Mouse (Mus musculus): ENCODE results near the gene Usp53. TPM values are rescaled to one million over a fixed set of nuclear protein-coding genes. Genes with fewer than 3 reads are reported as not detected.

Usp53 gene
- 0.01 and 0.10 TPM in 2 replicates for polyA plus RNA-seq (2012)

- Histone ChIP-seq H3K4me3 (replicated peaks) (peak within 1 kb of the TSS; percentile 83), H3K9me3 (ENCODE audit: control insufficient read depth, low read length) (no peaks in the 10 kb centered on the region), H3K4me1 (ENCODE audit: control insufficient read depth) (peaks cover 24% of the 10 kb centered on the region), H3K36me3 (ENCODE audit: control insufficient read depth) (no peaks in the 10 kb centered on the region), H3K27me3 (ENCODE audit: control insufficient read depth) (peaks cover 23% of the 10 kb centered on the region)
- TF ChIP-seq TAL1 (IDR thresholded peaks at IDR 0.05; ENCODE audit: low read length) (no peak), GATA1 (IDR thresholded peaks at IDR 0.05; ENCODE audit: low read length) (no peak)
Observed at GRCm38 (mm10) chr3:122984249-122985182, at the start of gene Usp53. Gene Usp53 (minus strand): TSS chr3:122984510.

- TF ChIP-seq GATA1 (IDR thresholded peaks at IDR 0.05; ENCODE audit: low read length) (no peak), TAL1 (IDR thresholded peaks at IDR 0.05; ENCODE audit: low read length) (no peak)
- Histone ChIP-seq H3K4me1 (ENCODE audit: control insufficient read depth) (no peaks in the 10 kb centered on the region), H3K4me3 (replicated peaks) (no peak overlapping the region), H3K27me3 (ENCODE audit: control insufficient read depth) (no peaks in the 10 kb centered on the region), H3K9me3 (ENCODE audit: control insufficient read depth, low read length) (no peaks in the 10 kb centered on the region), H3K36me3 (ENCODE audit: control insufficient read depth) (no peaks in the 10 kb centered on the region)
Observed at GRCm38 (mm10) chr3:123033804-123034203, 49.5 kb upstream of the Usp53 start.

GRCm38 (mm10) chr3:123025634-123026033, 41.3 kb upstream of the Usp53 start:
- TF ChIP-seq GATA1 (IDR thresholded peaks at IDR 0.05; ENCODE audit: low read length) (no peak), TAL1 (IDR thresholded peaks at IDR 0.05; ENCODE audit: low read length) (no peak)
- H3K4me3 ChIP-seq (replicated peaks), result no peak overlapping the region

GRCm38 (mm10) chr3:123024496-123025234, 40.4 kb upstream of the Usp53 start:
- no peak for TF ChIP-seq GATA1 (IDR thresholded peaks at IDR 0.05; ENCODE audit: low read length)
- no peak for TF ChIP-seq TAL1 (IDR thresholded peaks at IDR 0.05; ENCODE audit: low read length)
- H3K27me3 ChIP-seq (ENCODE audit: control insufficient read depth), result no peaks in the 10 kb centered on the region
- H3K9me3 ChIP-seq (ENCODE audit: control insufficient read depth, low read length), result no peaks in the 10 kb centered on the region
- H3K36me3 ChIP-seq (ENCODE audit: control insufficient read depth), result no peaks in the 10 kb centered on the region
- no peaks in the 10 kb centered on the region for H3K4me1 ChIP-seq (ENCODE audit: control insufficient read depth)
- H3K4me3 ChIP-seq (replicated peaks), result no peak overlapping the region

More at GRCm38 (mm10) chr3:123025634-123026033, 41.3 kb upstream of the Usp53 start:
- no peaks in the 10 kb centered on the region for H3K9me3 ChIP-seq (ENCODE audit: control insufficient read depth, low read length)
- no peaks in the 10 kb centered on the region for H3K4me1 ChIP-seq (ENCODE audit: control insufficient read depth)
- no peaks in the 10 kb centered on the region for H3K27me3 ChIP-seq (ENCODE audit: control insufficient read depth)
- H3K36me3 ChIP-seq (ENCODE audit: control insufficient read depth), result no peaks in the 10 kb centered on the region

- Histone ChIP-seq H3K4me3 (replicated peaks) (no peak overlapping the region), H3K27me3 (ENCODE audit: control insufficient read depth) (no peaks in the 10 kb centered on the region), H3K36me3 (ENCODE audit: control insufficient read depth) (no peaks in the 10 kb centered on the region), H3K9me3 (ENCODE audit: control insufficient read depth, low read length) (no peaks in the 10 kb centered on the region), H3K4me1 (ENCODE audit: control insufficient read depth) (no peaks in the 10 kb centered on the region)
- TF ChIP-seq TAL1 (IDR thresholded peaks at IDR 0.05; ENCODE audit: low read length) (no peak), GATA1 (IDR thresholded peaks at IDR 0.05; ENCODE audit: low read length) (no peak)
Observed at GRCm38 (mm10) chr3:123018792-123019191, 34.5 kb upstream of the Usp53 start.

- no peaks in the 10 kb centered on the region for H3K9me3 ChIP-seq (ENCODE audit: control insufficient read depth, low read length)
- H3K27me3 ChIP-seq (ENCODE audit: control insufficient read depth), result no peaks in the 10 kb centered on the region
- TF ChIP-seq TAL1 (IDR thresholded peaks at IDR 0.05; ENCODE audit: low read length) (no peak), GATA1 (IDR thresholded peaks at IDR 0.05; ENCODE audit: low read length) (no peak)
- H3K4me1 ChIP-seq (ENCODE audit: control insufficient read depth), result no peaks in the 10 kb centered on the region
- no peaks in the 10 kb centered on the region for H3K36me3 ChIP-seq (ENCODE audit: control insufficient read depth)
- H3K4me3 ChIP-seq (replicated peaks), result no peak overlapping the region
Observed at GRCm38 (mm10) chr3:123013476-123013875, 29.2 kb upstream of the Usp53 start.

- no peaks in the 10 kb centered on the region for H3K27me3 ChIP-seq (ENCODE audit: control insufficient read depth)
- H3K4me1 ChIP-seq (ENCODE audit: control insufficient read depth), result no peaks in the 10 kb centered on the region
- TF ChIP-seq TAL1 (IDR thresholded peaks at IDR 0.05; ENCODE audit: low read length), result no peak
- TF ChIP-seq GATA1 (IDR thresholded peaks at IDR 0.05; ENCODE audit: low read length), result no peak
Observed at GRCm38 (mm10) chr3:123009417-123009816, 25.1 kb upstream of the Usp53 start.

GRCm38 (mm10) chr3:123007386-123007785, 23.1 kb upstream of the Usp53 start:
- no peaks in the 10 kb centered on the region for H3K4me1 ChIP-seq (ENCODE audit: control insufficient read depth)
- no peaks in the 10 kb centered on the region for H3K36me3 ChIP-seq (ENCODE audit: control insufficient read depth)
- no peaks in the 10 kb centered on the region for H3K27me3 ChIP-seq (ENCODE audit: control insufficient read depth)
- TF ChIP-seq TAL1 (IDR thresholded peaks at IDR 0.05; ENCODE audit: low read length) (no peak), GATA1 (IDR thresholded peaks at IDR 0.05; ENCODE audit: low read length) (no peak)
- no peaks in the 10 kb centered on the region for H3K9me3 ChIP-seq (ENCODE audit: control insufficient read depth, low read length)
- H3K4me3 ChIP-seq (replicated peaks), result no peak overlapping the region

More at GRCm38 (mm10) chr3:123009417-123009816, 25.1 kb upstream of the Usp53 start:
- no peak overlapping the region for H3K4me3 ChIP-seq (replicated peaks)
- H3K36me3 ChIP-seq (ENCODE audit: control insufficient read depth), result no peaks in the 10 kb centered on the region
- H3K9me3 ChIP-seq (ENCODE audit: control insufficient read depth, low read length), result no peaks in the 10 kb centered on the region

- no peaks in the 10 kb centered on the region for H3K27me3 ChIP-seq (ENCODE audit: control insufficient read depth)
- H3K4me1 ChIP-seq (ENCODE audit: control insufficient read depth), result no peaks in the 10 kb centered on the region
- TF ChIP-seq TAL1 (IDR thresholded peaks at IDR 0.05; ENCODE audit: low read length) (no peak), GATA1 (IDR thresholded peaks at IDR 0.05; ENCODE audit: low read length) (no peak)
- H3K9me3 ChIP-seq (ENCODE audit: control insufficient read depth, low read length), result no peaks in the 10 kb centered on the region
- H3K36me3 ChIP-seq (ENCODE audit: control insufficient read depth), result no peaks in the 10 kb centered on the region
- no peak overlapping the region for H3K4me3 ChIP-seq (replicated peaks)
Observed at GRCm38 (mm10) chr3:123001053-123001452, 16.7 kb upstream of the Usp53 start.

Data from erythroblast, embryonic 14.5 days (primary cell).